Mouse (Mus musculus) urinary bladder, postnatal 14 days (tissue): ENCODE results near the gene Il13.
A peak's percentile ranks its signal among the peaks of the same experiment; 100 is the strongest.

Source experiments
- DNase-seq: peaks from one replicate; pipeline ENCODE4 v3.0.0; 2021; ENCODE audit warnings: low spot score

Gene Il13

GRCm38 (mm10) chr11:53634556-53634955 lies at the start of gene Il13:
Gene Il13, minus strand, starts transcription at chr11:53634702.
- DNase-seq = no peak

- peak; percentile 29 for DNase-seq
Measured at GRCm38 (mm10) chr11:53682994-53683530, 48.6 kb upstream of the Il13 start.

GRCm38 (mm10) chr11:53682170-53682569 lies 47.7 kb upstream of the Il13 start:
- DNase-seq = no peak

- no peak for DNase-seq
Measured at GRCm38 (mm10) chr11:53681686-53682085, 47.2 kb upstream of the Il13 start.

GRCm38 (mm10) chr11:53680141-53680540 lies 45.6 kb upstream of the Il13 start:
- DNase-seq = no peak

- DNase-seq = no peak
Measured at GRCm38 (mm10) chr11:53671414-53671813, 36.9 kb upstream of the Il13 start.

- DNase-seq = no peak
Measured at GRCm38 (mm10) chr11:53664091-53664490, 29.6 kb upstream of the Il13 start.

- no peak for DNase-seq
Measured at GRCm38 (mm10) chr11:53662794-53663674, 28.5 kb upstream of the Il13 start.

- DNase-seq = no peak
Measured at GRCm38 (mm10) chr11:53657828-53658227, 23.3 kb upstream of the Il13 start.

GRCm38 (mm10) chr11:53657381-53657780 lies 22.9 kb upstream of the Il13 start:
- no peak for DNase-seq

GRCm38 (mm10) chr11:53656558-53657202 lies 22.2 kb upstream of the Il13 start:
- DNase-seq = peak; percentile 12

- DNase-seq = no peak
Measured at GRCm38 (mm10) chr11:53655043-53655442, 20.5 kb upstream of the Il13 start.

GRCm38 (mm10) chr11:53652427-53652826 lies 17.9 kb upstream of the Il13 start:
- no peak for DNase-seq

- DNase-seq = no peak
Measured at GRCm38 (mm10) chr11:53651441-53651840, 16.9 kb upstream of the Il13 start.

- DNase-seq = no peak
Measured at GRCm38 (mm10) chr11:53644017-53644416, 9.5 kb upstream of the Il13 start.

GRCm38 (mm10) chr11:53642744-53643279 lies 8.3 kb upstream of the Il13 start:
- DNase-seq = no peak

GRCm38 (mm10) chr11:53637803-53638260 lies 3.3 kb upstream of the Il13 start:
- no peak for DNase-seq

GRCm38 (mm10) chr11:53637046-53637802 lies 2.7 kb upstream of the Il13 start:
- no peak for DNase-seq

GRCm38 (mm10) chr11:53636183-53636646 lies 1.7 kb upstream of the Il13 start:
- DNase-seq = peak; percentile 41

- no peak for DNase-seq
Measured at GRCm38 (mm10) chr11:53635590-53636182, 1.2 kb upstream of the Il13 start.

GRCm38 (mm10) chr11:53633644-53634043 lies 858 bp downstream of the Il13 start:
- DNase-seq = no peak
